Mouse (Mus musculus) ES-E14 (cell line): ENCODE results near the gene Tceal5. TPM values are rescaled to one million over a fixed set of nuclear protein-coding genes. Genes with fewer than 3 reads are reported as not detected.

Experiments used
- DNase-seq: peaks from one replicate; pipeline ENCODE4 v3.0.0-alpha.2; 2013; ENCODE audit warnings: low read depth, low spot score
- H3K27ac ChIP-seq: 2 replicates; pipeline ENCODE4 v1.5.1; 2012; ENCODE audit warnings: low read depth, mild to moderate bottlenecking, low read length, moderate library complexity, mixed read lengths; ENCODE audit not compliant: poor library complexity, insufficient read depth, severe bottlenecking
- H3K36me3 ChIP-seq: 2 replicates; pipeline ENCODE4 v1.6.1; 2012; ENCODE audit warnings: mild to moderate bottlenecking, low read length, moderate library complexity, mixed read lengths; ENCODE audit not compliant: control insufficient read depth, poor library complexity, insufficient read depth, severe bottlenecking
- H3K4me1 ChIP-seq, 2 experiments: fragments of 150-350 bp in 1 of 2; sonication (generic) in 1 of 2; 2 replicates each; pipeline ENCODE4 v1.6.1; 2012; ENCODE audit warnings: low read length in 2 of 2, mild to moderate bottlenecking in 1 of 2, mixed read lengths in 1 of 2; ENCODE audit not compliant: control insufficient read depth in 2 of 2, insufficient read depth in 2 of 2, poor library complexity in 1 of 2
- H3K4me3 ChIP-seq, 2 experiments: fragments of 150-350 bp in 1 of 2; sonication (generic) in 1 of 2; 2 replicates each; pipeline ENCODE4 v1.5.1; 2012; ENCODE audit warnings: low read length in 2 of 2, low read depth in 1 of 2, mild to moderate bottlenecking in 1 of 2, mixed read lengths in 1 of 2; ENCODE audit not compliant: insufficient read depth in 1 of 2, poor library complexity in 1 of 2, severe bottlenecking in 1 of 2
- H3K9ac ChIP-seq: 2 replicates; pipeline ENCODE4 v1.6.1; 2012; ENCODE audit warnings: low read depth, mild to moderate bottlenecking, low read length, mixed read lengths; ENCODE audit not compliant: poor library complexity, insufficient read depth, severe bottlenecking
- H3K9me3 ChIP-seq: fragments of 150-350 bp; sonication (generic); 2 replicates; pipeline ENCODE4 v1.6.1; 2012; ENCODE audit warnings: low read depth, mild to moderate bottlenecking, low read length; ENCODE audit not compliant: control insufficient read depth, insufficient read depth
- CHD2 ChIP-seq: IDR thresholded peaks from 2 replicates; pipeline ENCODE4 v1.6.1; 2014; ENCODE audit warnings: mild to moderate bottlenecking, low read depth, low read length, inconsistent platforms
- HCFC1 ChIP-seq: IDR thresholded peaks from 2 replicates; pipeline ENCODE4 v1.6.1; 2012; ENCODE audit warnings: low read length, inconsistent platforms, borderline replicate concordance; ENCODE audit not compliant: insufficient read depth
- MAFK ChIP-seq: IDR thresholded peaks from 2 replicates; pipeline ENCODE4 v1.6.1; 2014; ENCODE audit warnings: mild to moderate bottlenecking, low read depth, low read length, inconsistent platforms; ENCODE audit not compliant: insufficient read depth
- ZC3H11A ChIP-seq: IDR thresholded peaks from 2 replicates; pipeline ENCODE4 v1.6.1; 2012; ENCODE audit warnings: low read depth, mild to moderate bottlenecking, inconsistent platforms, low read length, borderline replicate concordance
- ZNF384 ChIP-seq: IDR thresholded peaks from 2 replicates; pipeline ENCODE4 v1.6.1; 2012; ENCODE audit warnings: low read depth, low read length, inconsistent platforms
- in situ Hi-C, 2 experiments: fragments of 600-800 bp; cut with MboI; formaldehyde crosslinking; loops; one replicate each; pipeline ENCODE4 v1.15.1; 2025; ENCODE audit warnings: low sequenced_read_pairs in 2 of 2, inconsistent platforms in 1 of 2; ENCODE audit not compliant: unreplicated experiment in 2 of 2
- total RNA-seq: library from RNA; depleted of rRNA; stranded (reverse); fragments of 300-350 nt; gene quantifications from 2 replicates; pipeline ENCODE4 v1.2.3, GENCODE M21; 2012

Tceal5 gene
- total RNA-seq, 1 experiment: 6.2 TPM

GRCm38 (mm10) chrX:136203257-136203656, 419 bp downstream of the Tceal5 start:
- Histone ChIP-seq H3K27ac (no peak overlapping the region), H3K4me1 (no peaks in the 10 kb centered on the region), H3K36me3 (no peaks in the 10 kb centered on the region), H3K9ac (0 out of 2 replicates have a peak overlapping the region, but pooled peaks have one; percentile 32), H3K4me3 (peak overlapping the region; percentile 58), H3K9me3 (no peaks in the 10 kb centered on the region)
- in situ Hi-C loops: no loop called here
- DNase-seq: no peak
- no peak for TF ChIP-seq ZC3H11A
- TF ChIP-seq HCFC1: no peak
- no peak for TF ChIP-seq ZNF384
- no peak for TF ChIP-seq MAFK
- no peak for TF ChIP-seq CHD2

- Histone ChIP-seq H3K9ac (no peak overlapping the region), H3K27ac (no peak overlapping the region), H3K4me1 (no peaks in the 10 kb centered on the region), H3K36me3 (no peaks in the 10 kb centered on the region), H3K9me3 (no peaks in the 10 kb centered on the region), H3K4me3 (no peak overlapping the region)
- in situ Hi-C loops: no loop called here
- peak; percentile 50 for DNase-seq
- peak; percentile 71 for TF ChIP-seq ZC3H11A
- no peak for TF ChIP-seq ZNF384
- no peak for TF ChIP-seq CHD2
Observed at GRCm38 (mm10) chrX:136196873-136197272, 6.8 kb downstream of the Tceal5 start.

GRCm38 (mm10) chrX:136195193-136195944, 8.3 kb downstream of the Tceal5 start:
- Histone ChIP-seq H3K4me1 (no peaks in the 10 kb centered on the region), H3K4me3 (no peak overlapping the region), H3K9ac (no peak overlapping the region), H3K36me3 (no peaks in the 10 kb centered on the region), H3K9me3 (no peaks in the 10 kb centered on the region), H3K27ac (no peak overlapping the region)
- DNase-seq: no peak
- TF ChIP-seq ZC3H11A: no peak
- no peak for TF ChIP-seq CHD2
- 0 out of 2 replicates have a peak, but pooled peaks have one; percentile 19 for TF ChIP-seq MAFK
- no peak for TF ChIP-seq HCFC1
- in situ Hi-C loops: no loop called here

- in situ Hi-C loops: no loop called here
- H3K9me3 ChIP-seq: no peaks in the 10 kb centered on the region
- TF ChIP-seq MAFK (no peak), HCFC1 (no peak), CHD2 (no peak), ZC3H11A (no peak), ZNF384 (no peak)
- no peak for DNase-seq
- H3K4me1 ChIP-seq: peaks cover 0 to 2% of the 10 kb centered on the region in 2 experiments; a peak in 1 of 4 replicates
- no peak overlapping the region for H3K4me3 ChIP-seq
- H3K36me3 ChIP-seq: no peaks in the 10 kb centered on the region
- no peak overlapping the region for H3K9ac ChIP-seq
- H3K27ac ChIP-seq: no peak overlapping the region
Observed at GRCm38 (mm10) chrX:136183107-136183506, 20.6 kb downstream of the Tceal5 start.
